Mouse (Mus musculus): ENCODE measurements at regions not wholly inside any gene's neighbourhood (a gene's known extent, or its start where the extent isn't known, plus 50 kb on each side); places are given as distances from the start of the nearest gene placed in this dataset.

DNA sequence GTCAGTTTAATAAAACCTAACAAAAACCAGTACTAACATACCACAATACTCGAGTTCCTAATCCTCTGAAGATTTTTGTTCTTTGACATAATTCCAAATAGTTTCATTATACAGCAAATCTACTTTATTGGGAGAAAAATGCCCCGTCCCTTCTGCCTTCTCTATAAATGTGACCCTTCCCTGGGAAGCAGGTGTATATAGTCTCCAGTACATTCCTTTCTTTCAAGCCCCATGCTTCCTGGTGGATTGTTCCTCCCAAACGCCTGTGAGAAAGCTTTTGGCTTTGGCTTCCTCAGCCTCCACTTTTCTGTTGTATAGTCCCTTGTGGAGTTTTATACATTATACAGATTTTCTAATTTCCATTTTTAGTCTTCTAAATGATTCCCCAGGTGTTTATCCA is 1001.8 kb upstream of the Tenm3 start:
- Histone ChIP-seq H3K36me3 (ENCODE audit: control insufficient read depth, insufficient read depth, low read length) (no peaks in the 10 kb centered on the region), H3K4me3 (replicated peaks; ENCODE audit: low read length) (no peak overlapping the region), H3K27ac (replicated peaks; ENCODE audit: low read depth, low read length) (no peak overlapping the region), H3K4me2 (replicated peaks; ENCODE audit: low read depth, low read length, severe bottlenecking) (no peak overlapping the region), H3K9me3 (ENCODE audit: control insufficient read depth, low read length) (no peaks in the 10 kb centered on the region), H3K4me1 (ENCODE audit: control insufficient read depth, insufficient read depth, low read length) (no peaks in the 10 kb centered on the region), H3K27me3 (ENCODE audit: control insufficient read depth, insufficient read depth, low read length) (no peaks in the 10 kb centered on the region), H3K9ac (ENCODE audit: low read depth, low read length, severe bottlenecking) (no peak overlapping the region)
- peak; percentile 26 for DNase-seq (ENCODE audit: low spot score)
- WGBS = 42% methylated on average over 3 of the region's 3 CpGs
- no peak for TF ChIP-seq POLR2A (IDR thresholded peaks at IDR 0.05; ENCODE audit: borderline replicate concordance, extremely low read depth, insufficient read depth, insufficient read length)
- ATAC-seq (ENCODE audit: low FRiP score, low read depth) = peak; percentile 69

DNA sequence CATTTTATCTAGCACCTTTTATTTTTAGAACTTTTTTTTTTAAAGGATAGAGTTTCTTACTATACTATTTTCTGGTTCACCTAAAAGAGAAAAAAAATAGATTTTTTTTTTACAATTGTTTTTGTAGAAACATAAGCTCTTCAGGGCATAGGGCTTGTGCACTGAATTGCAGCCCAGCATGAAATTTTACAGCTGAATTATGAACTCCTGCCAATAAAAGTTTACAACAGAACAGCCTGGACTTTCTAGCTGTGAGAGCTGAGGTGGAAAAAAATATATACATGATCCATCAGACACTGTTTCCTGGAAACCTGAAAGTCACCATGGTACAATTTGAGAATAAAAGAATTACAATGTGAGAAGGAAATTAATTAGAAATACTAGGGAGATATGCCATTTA is 988.2 kb upstream of the Tenm3 start:
- Histone ChIP-seq H3K27me3 (ENCODE audit: control insufficient read depth, insufficient read depth, low read length) (no peaks in the 10 kb centered on the region), H3K4me3 (replicated peaks; ENCODE audit: low read length) (no peak overlapping the region), H3K9me3 (ENCODE audit: control insufficient read depth, low read length) (no peaks in the 10 kb centered on the region), H3K9ac (ENCODE audit: low read depth, low read length, severe bottlenecking) (no peak overlapping the region), H3K36me3 (ENCODE audit: control insufficient read depth, insufficient read depth, low read length) (no peaks in the 10 kb centered on the region), H3K4me2 (replicated peaks; ENCODE audit: low read depth, low read length, severe bottlenecking) (no peak overlapping the region), H3K4me1 (ENCODE audit: control insufficient read depth, insufficient read depth, low read length) (no peaks in the 10 kb centered on the region), H3K27ac (replicated peaks; ENCODE audit: low read depth, low read length) (no peak overlapping the region)
- no peak for TF ChIP-seq POLR2A (IDR thresholded peaks at IDR 0.05; ENCODE audit: borderline replicate concordance, extremely low read depth, insufficient read depth, insufficient read length)
- ATAC-seq (ENCODE audit: low FRiP score, low read depth) (peak; percentile 65; the same call in 1 of the 2 replicates), DNase-seq (ENCODE audit: low spot score) (no peak)

GRCm38 (mm10) chr8:49829345-49829744 is 985.6 kb upstream of the Tenm3 start:
- DNase-seq (ENCODE audit: low spot score) = peak; percentile 74
- WGBS = 8% methylated on average over 2 of the region's 2 CpGs
- Histone ChIP-seq H3K4me3 (replicated peaks; ENCODE audit: low read length) (no peak overlapping the region), H3K27ac (replicated peaks; ENCODE audit: low read depth, low read length) (no peak overlapping the region), H3K9ac (ENCODE audit: low read depth, low read length, severe bottlenecking) (no peak overlapping the region), H3K27me3 (ENCODE audit: control insufficient read depth, insufficient read depth, low read length) (no peaks in the 10 kb centered on the region), H3K36me3 (ENCODE audit: control insufficient read depth, insufficient read depth, low read length) (no peaks in the 10 kb centered on the region), H3K4me1 (ENCODE audit: control insufficient read depth, insufficient read depth, low read length) (no peaks in the 10 kb centered on the region), H3K4me2 (replicated peaks; ENCODE audit: low read depth, low read length, severe bottlenecking) (no peak overlapping the region), H3K9me3 (ENCODE audit: control insufficient read depth, low read length) (no peaks in the 10 kb centered on the region)
- peak; percentile 57; the same call in 1 of the 2 replicates for ATAC-seq (ENCODE audit: low FRiP score, low read depth)
- TF ChIP-seq POLR2A (IDR thresholded peaks at IDR 0.05; ENCODE audit: borderline replicate concordance, extremely low read depth, insufficient read depth, insufficient read length) = no peak

- Histone ChIP-seq H3K27me3 (ENCODE audit: control insufficient read depth, insufficient read depth, low read length) (no peaks in the 10 kb centered on the region), H3K36me3 (ENCODE audit: control insufficient read depth, insufficient read depth, low read length) (no peaks in the 10 kb centered on the region), H3K4me2 (replicated peaks; ENCODE audit: low read depth, low read length, severe bottlenecking) (no peak overlapping the region), H3K4me1 (ENCODE audit: control insufficient read depth, insufficient read depth, low read length) (no peaks in the 10 kb centered on the region), H3K9me3 (ENCODE audit: control insufficient read depth, low read length) (no peaks in the 10 kb centered on the region), H3K27ac (replicated peaks; ENCODE audit: low read depth, low read length) (no peak overlapping the region), H3K4me3 (replicated peaks; ENCODE audit: low read length) (no peak overlapping the region), H3K9ac (ENCODE audit: low read depth, low read length, severe bottlenecking) (no peak overlapping the region)
- DNase-seq (ENCODE audit: low spot score) = no peak
- TF ChIP-seq POLR2A (IDR thresholded peaks at IDR 0.05; ENCODE audit: borderline replicate concordance, extremely low read depth, insufficient read depth, insufficient read length) = no peak
- ATAC-seq (ENCODE audit: low FRiP score, low read depth) = no peak
These were observed 982.5 kb upstream of the Tenm3 start for GRCm38 (mm10) chr8:49826231-49826630.

DNA sequence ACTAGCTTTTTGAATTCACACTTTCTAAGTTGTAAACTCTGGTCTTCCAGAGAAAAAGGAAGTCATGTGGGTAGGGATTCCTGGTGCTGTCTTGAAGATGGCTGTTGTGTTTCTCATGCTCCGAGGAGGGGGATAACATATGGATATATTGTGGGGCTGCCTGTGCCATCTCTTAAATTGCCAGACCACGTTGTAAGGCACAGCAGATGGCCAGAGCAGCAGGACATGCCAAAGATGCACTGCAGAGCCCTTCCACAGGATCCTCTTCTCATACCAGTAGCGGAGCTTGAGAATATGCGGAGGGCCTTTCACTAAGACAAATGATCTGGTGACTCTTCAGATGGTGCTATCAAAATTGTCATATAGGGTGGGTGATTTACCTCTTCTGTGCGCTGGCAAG is 981.2 kb upstream of the Tenm3 start:
- Histone ChIP-seq H3K27me3 (ENCODE audit: control insufficient read depth, insufficient read depth, low read length) (no peaks in the 10 kb centered on the region), H3K4me2 (replicated peaks; ENCODE audit: low read depth, low read length, severe bottlenecking) (no peak overlapping the region), H3K27ac (replicated peaks; ENCODE audit: low read depth, low read length) (no peak overlapping the region), H3K9ac (ENCODE audit: low read depth, low read length, severe bottlenecking) (no peak overlapping the region), H3K9me3 (ENCODE audit: control insufficient read depth, low read length) (no peaks in the 10 kb centered on the region), H3K4me1 (ENCODE audit: control insufficient read depth, insufficient read depth, low read length) (no peaks in the 10 kb centered on the region), H3K36me3 (ENCODE audit: control insufficient read depth, insufficient read depth, low read length) (no peaks in the 10 kb centered on the region), H3K4me3 (replicated peaks; ENCODE audit: low read length) (no peak overlapping the region)
- ATAC-seq (ENCODE audit: low FRiP score, low read depth) (no peak), DNase-seq (ENCODE audit: low spot score) (no peak)
- 74% methylated on average over 5 of the region's 5 CpGs for WGBS
- no peak for TF ChIP-seq POLR2A (IDR thresholded peaks at IDR 0.05; ENCODE audit: borderline replicate concordance, extremely low read depth, insufficient read depth, insufficient read length)

DNA sequence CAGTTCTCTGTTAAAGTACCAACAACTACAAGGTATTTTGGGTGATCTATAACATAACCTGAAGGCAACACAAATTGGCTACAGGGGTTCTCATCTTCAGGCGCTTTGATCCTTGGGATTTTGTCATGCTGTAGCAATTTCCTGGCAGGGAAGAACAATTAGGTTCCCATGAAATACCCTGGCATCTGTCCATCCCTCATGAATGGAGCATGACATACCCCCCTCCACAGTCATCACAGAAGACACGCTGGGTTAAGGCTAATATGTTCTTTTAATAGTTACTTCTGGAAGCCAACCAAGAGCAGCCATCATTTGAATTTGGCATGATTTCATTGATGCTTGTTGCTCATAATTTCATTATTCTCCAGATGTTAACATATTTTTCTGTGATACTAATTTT is 979.0 kb upstream of the Tenm3 start:
- no peaks in the 10 kb centered on the region for H3K9me3 ChIP-seq (ENCODE audit: control insufficient read depth, low read length)
- ATAC-seq (ENCODE audit: low FRiP score, low read depth) (no peak), DNase-seq (ENCODE audit: low spot score) (peak; percentile 46)
- H3K4me3 ChIP-seq (replicated peaks; ENCODE audit: low read length) = no peak overlapping the region
- no peak overlapping the region for H3K4me2 ChIP-seq (replicated peaks; ENCODE audit: low read depth, low read length, severe bottlenecking)
- no peaks in the 10 kb centered on the region for H3K36me3 ChIP-seq (ENCODE audit: control insufficient read depth, insufficient read depth, low read length)
- H3K4me1 ChIP-seq (ENCODE audit: control insufficient read depth, insufficient read depth, low read length) = no peaks in the 10 kb centered on the region
- TF ChIP-seq POLR2A (IDR thresholded peaks at IDR 0.05; ENCODE audit: borderline replicate concordance, extremely low read depth, insufficient read depth, insufficient read length) = no peak
- no peak overlapping the region for H3K9ac ChIP-seq (ENCODE audit: low read depth, low read length, severe bottlenecking)
- H3K27me3 ChIP-seq (ENCODE audit: control insufficient read depth, insufficient read depth, low read length) = no peaks in the 10 kb centered on the region
- H3K27ac ChIP-seq (replicated peaks; ENCODE audit: low read depth, low read length) = no peak overlapping the region
- 43% methylated on average over 2 of the region's 2 CpGs for WGBS

Data from limb, embryonic 14.5 days (tissue).